Mouse (Mus musculus) urinary bladder, adult 2 months (tissue): ENCODE measurements around the gene Cys1. TPM values are rescaled to one million over a fixed set of nuclear protein-coding genes. Genes with fewer than 3 reads are reported as not detected.
"Not testable (repeated sequence)": the region's sequence is repeated elsewhere in the genome, so short reads cannot be mapped to it uniquely, and the experiment has no call there.

ENCODE experiments used
- DNase-seq: peaks from one replicate; pipeline ENCODE4 v3.0.0; 2022; ENCODE audit warnings: low spot score
- polyA plus RNA-seq: library from polyadenylated mRNA; depleted of rRNA; stranded (reverse); fragments of >200 nt; gene quantifications from 2 replicates; pipeline ENCODE4 v1.2.3, GENCODE M21; 2012; rRNA removed

Cys1 gene
- 49.0 and 49.9 TPM in 2 replicates for polyA plus RNA-seq

- DNase-seq, result peak; percentile 33
Measured at GRCm38 (mm10) chr12:24681286-24682023, at the start of gene Cys1. Cys1 (minus strand) TSS chr12:24681813.

DNA sequence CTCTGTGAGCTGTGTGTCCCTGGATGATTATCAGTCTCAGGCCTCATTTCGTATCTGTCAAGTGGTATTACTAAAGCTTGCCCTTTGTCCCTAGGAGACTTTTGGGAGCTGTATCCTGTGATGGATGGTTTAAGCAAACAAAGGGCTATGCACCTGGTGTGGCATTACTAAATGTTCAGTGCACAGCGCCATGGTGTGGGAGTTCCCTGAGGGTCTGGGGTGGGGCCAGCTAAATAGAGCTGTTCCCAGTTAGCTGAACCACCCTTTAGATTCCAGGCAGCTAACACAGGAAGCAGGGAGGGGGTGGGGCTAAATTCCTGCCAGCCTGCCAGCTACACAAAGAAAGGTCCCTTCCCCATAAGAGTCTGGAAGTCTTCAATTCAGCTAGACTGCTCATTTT lies 42.8 kb upstream of the Cys1 start:
- no peak for DNase-seq

DNA sequence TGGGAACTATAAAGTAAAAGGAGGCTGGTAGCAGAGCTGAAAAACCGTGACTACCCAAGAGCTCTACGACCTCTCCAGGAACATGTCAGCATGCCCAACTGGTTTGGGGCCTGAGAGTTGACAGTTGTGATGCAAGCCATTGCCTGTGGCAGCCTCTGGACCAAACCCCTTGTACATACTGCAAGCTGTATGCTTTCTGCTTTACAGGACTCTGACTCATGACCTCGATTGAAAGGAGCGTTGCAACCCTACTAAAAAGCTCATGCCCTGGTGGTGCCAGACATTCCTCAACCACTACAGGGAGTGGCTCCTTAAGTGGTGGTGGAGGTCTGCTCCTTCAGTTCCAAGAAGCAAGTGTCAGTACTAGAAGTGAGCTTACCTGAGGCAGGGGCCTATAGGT lies 42.2 kb upstream of the Cys1 start:
- DNase-seq, result no peak

- DNase-seq, result no peak
Measured at GRCm38 (mm10) chr12:24723434-24723833, 41.8 kb upstream of the Cys1 start.

- no peak for DNase-seq
Measured at GRCm38 (mm10) chr12:24716721-24717301, 35.2 kb upstream of the Cys1 start.

DNA sequence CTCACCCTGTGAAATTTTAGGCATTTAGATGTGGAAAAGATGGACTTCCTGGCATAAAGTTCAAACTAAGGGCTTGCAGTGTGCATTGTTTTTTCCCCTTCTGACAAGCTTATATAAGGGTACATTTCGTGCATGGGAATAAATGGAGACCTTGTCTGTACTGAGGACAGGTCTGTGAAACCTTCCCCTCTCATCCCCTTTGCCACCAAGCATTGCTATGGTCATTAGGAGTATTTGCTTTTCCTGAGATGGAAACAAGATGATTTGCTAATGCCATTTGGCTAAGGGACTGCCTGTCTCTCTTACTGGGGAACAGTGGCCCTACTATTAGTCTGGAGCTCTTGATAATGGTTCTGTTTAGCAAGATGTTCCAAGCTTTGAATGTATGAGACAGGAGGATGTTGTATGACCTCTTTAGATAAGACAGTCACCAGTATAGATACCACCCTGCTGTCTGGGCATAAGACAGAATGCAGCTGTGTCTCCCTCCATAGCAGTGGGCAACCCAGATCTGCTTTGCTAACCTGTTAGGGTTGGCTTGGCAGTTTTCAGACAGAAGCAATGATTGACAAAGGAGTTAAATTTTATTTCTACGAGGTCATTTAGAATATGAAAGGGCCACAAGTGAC lies 33.8 kb upstream of the Cys1 start:
- DNase-seq, result no peak

DNA sequence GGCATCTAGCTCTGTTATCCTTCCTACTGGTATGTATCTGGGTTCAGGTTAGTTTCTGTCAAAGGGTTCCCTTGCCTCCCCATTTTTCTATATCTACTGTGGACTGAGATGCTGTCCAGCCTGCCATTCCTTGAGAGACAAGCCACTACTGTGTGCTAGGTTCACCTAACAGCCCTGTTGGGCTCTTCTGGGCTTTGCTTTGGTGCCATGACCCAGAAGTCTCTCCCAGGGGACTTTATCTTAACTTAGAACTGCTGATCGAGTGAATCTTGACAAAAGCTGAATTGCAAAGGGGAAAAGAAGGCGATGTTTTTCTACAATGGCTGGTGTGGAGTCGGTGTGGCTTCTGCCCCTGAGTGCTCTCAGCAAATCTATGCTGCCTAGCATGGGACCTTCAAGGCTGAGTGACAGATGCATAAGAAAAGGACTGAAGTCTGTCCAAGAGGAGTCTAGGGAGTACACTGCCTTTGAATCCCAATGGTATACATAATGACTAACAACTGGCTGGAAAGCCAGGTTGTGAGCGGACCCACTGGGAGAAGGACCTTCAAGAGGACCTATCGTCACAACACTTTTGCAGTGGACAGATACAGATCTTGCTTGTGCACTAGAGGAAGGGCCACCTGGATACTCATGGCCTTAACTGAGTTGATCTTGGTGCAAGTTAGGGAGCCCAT lies 33.1 kb upstream of the Cys1 start:
- DNase-seq, result no peak

DNA sequence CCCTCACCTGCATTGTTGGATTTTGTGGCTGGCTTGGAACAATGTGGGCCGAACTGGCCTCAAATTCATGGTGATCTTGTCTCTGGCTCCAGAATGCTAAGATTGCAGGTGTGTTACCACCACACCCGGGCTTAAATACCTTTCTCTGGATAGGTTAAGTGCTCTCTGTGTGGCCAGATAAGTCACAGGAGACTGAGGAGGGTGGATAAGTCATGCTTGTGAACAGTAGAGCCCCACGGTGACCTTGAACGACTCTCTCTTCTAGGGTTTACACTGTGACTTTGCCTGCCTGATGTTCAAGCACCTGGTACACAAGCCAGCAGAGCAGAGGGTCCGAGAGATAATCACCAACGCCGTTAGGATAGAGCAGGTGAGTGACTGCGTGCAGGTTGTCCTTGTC lies 30.8 kb upstream of the Cys1 start:
- no peak for DNase-seq

DNA sequence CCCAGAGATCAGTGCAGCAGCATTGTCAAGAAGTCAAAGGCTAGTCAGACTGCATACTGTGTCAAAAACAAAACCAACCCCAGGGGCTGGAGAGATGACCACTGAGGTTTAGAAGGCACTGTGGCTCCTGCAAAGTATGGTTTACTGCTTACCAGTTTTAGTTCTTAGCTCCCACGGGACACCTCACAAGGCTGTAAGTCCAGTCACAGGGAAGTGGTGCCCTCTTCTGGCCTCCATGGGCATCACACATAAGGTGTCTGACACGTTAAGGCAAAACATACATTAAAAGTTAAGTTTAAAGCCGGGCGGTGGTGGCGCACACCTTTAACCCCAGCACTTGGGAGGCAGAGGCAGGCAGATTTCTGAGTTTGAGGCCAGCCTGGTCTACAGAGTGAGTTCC lies 29.1 kb upstream of the Cys1 start:
- no peak for DNase-seq

- DNase-seq, result no peak
Measured at GRCm38 (mm10) chr12:24709831-24710508, 28.4 kb upstream of the Cys1 start.

DNA sequence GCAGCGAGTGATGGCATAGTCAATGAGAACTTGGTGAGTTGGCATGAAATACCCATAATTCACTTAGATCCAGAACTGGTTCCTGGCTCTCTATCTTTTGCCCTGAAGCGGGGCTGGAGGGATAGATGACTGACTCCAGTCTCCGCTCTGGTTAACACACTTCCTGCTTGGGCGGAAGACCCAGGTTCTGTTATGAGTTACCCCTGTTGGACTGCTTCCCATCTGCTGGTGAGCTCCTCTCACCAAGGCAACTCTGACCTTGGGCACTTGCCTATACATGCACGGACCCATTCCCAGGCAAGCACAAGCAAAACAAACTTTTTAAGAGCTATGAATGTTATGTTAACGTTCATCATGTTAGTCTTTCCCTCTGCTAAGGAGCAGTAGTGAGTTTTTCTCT lies 27.8 kb upstream of the Cys1 start:
- DNase-seq, result no peak

DNA sequence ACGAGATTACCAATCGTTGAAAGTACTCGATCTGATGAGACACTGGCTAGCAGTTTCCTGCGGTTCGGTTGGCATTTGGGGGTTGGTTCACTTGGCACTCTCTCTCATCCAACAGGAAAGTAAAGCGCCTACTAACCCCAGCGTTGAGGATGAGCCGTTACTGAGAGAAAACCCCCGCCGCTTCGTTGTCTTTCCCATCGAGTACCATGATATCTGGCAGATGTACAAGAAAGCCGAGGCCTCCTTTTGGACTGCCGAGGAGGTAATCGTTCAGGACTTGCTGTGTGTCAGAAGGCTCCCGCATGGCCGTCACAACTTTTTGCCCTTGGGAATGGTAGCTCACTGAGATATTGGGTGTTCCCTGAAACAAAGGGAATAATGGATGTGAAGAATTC lies 27.2 kb upstream of the Cys1 start:
- no peak for DNase-seq

GRCm38 (mm10) chr12:24707954-24708823 lies 26.6 kb upstream of the Cys1 start, which contains the start of gene Rrm2:
Rrm2 (plus strand) TSS chr12:24708241.
- peak; percentile 87 for DNase-seq

- no peak for DNase-seq
Measured at GRCm38 (mm10) chr12:24707480-24707802, 25.8 kb upstream of the Cys1 start.

- no peak for DNase-seq
Measured at GRCm38 (mm10) chr12:24706764-24707479, 25.3 kb upstream of the Cys1 start.

DNA sequence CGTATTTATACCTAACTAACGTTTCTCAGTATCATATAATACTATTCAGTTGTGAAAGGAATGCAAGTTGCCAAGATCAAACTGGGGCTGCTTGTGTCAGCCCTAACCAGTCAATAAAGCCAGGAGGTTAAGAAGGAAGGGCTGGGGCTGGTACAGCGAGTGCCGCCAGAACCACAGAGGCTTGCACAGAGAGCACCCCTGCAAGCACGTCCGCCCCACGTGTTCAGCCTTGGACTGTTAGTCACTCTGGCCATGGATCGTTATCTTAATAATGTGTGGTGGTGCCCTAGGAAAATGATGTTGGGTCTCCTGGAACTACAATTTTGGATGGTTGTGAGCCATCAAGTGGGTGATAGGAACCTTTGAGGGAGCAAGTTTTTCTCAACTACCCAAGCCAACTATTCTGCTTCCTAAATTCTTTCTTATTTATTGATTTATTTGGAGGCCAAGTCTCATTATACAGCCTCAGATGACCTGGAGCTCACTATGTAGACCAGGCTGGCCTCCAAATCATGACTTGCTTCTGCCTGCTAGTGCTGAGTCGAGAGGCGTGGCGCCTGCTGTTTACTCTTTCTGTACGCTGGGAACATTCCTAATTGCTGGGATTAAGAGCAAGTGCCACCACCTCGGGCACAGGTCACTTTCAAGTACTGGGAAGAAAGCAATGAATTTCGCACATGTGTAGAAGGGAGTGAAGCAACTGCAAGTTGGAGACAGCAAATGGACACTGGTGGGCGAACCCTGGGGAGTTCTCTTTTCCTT lies 24.1 kb upstream of the Cys1 start:
- no peak for DNase-seq

- no peak for DNase-seq
Measured at GRCm38 (mm10) chr12:24703013-24703412, 21.4 kb upstream of the Cys1 start.

DNA sequence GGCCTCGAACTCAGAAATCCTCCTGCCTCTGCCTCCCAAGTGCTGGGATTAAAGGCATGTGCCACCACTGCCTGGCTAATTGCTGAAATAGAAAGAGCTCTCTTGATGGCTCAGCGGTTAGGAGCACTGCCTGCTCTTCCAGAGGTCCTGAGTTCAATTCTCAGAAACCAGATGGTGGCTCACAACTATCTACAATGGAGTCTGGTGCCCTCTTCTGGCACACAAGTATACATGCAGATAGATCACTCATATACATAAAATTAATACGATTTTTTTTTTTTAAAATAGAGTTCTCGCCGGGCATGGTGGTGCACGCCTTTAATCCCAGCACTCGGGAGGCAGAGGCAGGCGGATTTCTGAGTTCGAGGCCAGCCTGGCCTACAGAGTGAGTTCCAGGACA lies 20.0 kb upstream of the Cys1 start:
- not testable (repeated sequence) for DNase-seq

- no peak for DNase-seq
Measured at GRCm38 (mm10) chr12:24699578-24699977, 18.0 kb upstream of the Cys1 start.

- no peak for DNase-seq
Measured at GRCm38 (mm10) chr12:24698514-24698913, 16.9 kb upstream of the Cys1 start.
